Mouse (Mus musculus) urinary bladder, adult 18-20 months (tissue): ENCODE data around the gene BC051019.

Source experiments
- DNase-seq, 2 experiments: peaks; one replicate each; pipeline ENCODE4 v3.0.0; 2022; ENCODE audit warnings: low spot score in 2 of 2, mixed read lengths in 2 of 2

Gene BC051019

GRCm38 (mm10) chr7:109708961-109709382 is 14.7 kb downstream of the BC051019 start:
- no peak for DNase-seq

GRCm38 (mm10) chr7:109707023-109707785 is 16.4 kb downstream of the BC051019 start:
- DNase-seq = no peak

GRCm38 (mm10) chr7:109704461-109704860 is 19.2 kb downstream of the BC051019 start:
- DNase-seq = no peak

- no peak for DNase-seq
Observed at GRCm38 (mm10) chr7:109704016-109704377, 19.7 kb downstream of the BC051019 start.

GRCm38 (mm10) chr7:109703190-109704015 is 20.2 kb downstream of the BC051019 start, which contains the start of the genes St5 and Akip1:
St5 (minus strand) TSS chr7:109703605.
Akip1 (plus strand) TSS chr7:109703690.
- DNase-seq = peak; percentile 94 to 97

- no peak for DNase-seq
Observed at GRCm38 (mm10) chr7:109702721-109703120, 20.9 kb downstream of the BC051019 start.

GRCm38 (mm10) chr7:109700213-109700612 is 23.4 kb downstream of the BC051019 start:
- DNase-seq = no peak

- no peak for DNase-seq
Observed at GRCm38 (mm10) chr7:109695339-109695726, 28.3 kb downstream of the BC051019 start.

- DNase-seq = no peak
Observed at GRCm38 (mm10) chr7:109694576-109695338, 28.9 kb downstream of the BC051019 start.

- no peak for DNase-seq
Observed at GRCm38 (mm10) chr7:109690961-109691360, 32.7 kb downstream of the BC051019 start.

- no peak for DNase-seq
Observed at GRCm38 (mm10) chr7:109690101-109690500, 33.5 kb downstream of the BC051019 start.

GRCm38 (mm10) chr7:109686585-109687128 is 37.0 kb downstream of the BC051019 start:
- DNase-seq = peak in 1 of 2 experiments; percentile 11

GRCm38 (mm10) chr7:109680879-109681278 is 42.8 kb downstream of the BC051019 start:
- no peak for DNase-seq

GRCm38 (mm10) chr7:109680284-109680683 is 43.4 kb downstream of the BC051019 start:
- DNase-seq = no peak

- DNase-seq = no peak
Observed at GRCm38 (mm10) chr7:109674944-109675628, 48.6 kb downstream of the BC051019 start.

- peak; percentile 50 to 58 for DNase-seq
Observed at GRCm38 (mm10) chr7:109671581-109672471, 51.8 kb downstream of the BC051019 start.

GRCm38 (mm10) chr7:109669426-109670170 is 54.1 kb downstream of the BC051019 start:
- DNase-seq = no peak

GRCm38 (mm10) chr7:109666664-109667063 is 57.0 kb downstream of the BC051019 start:
- no peak for DNase-seq

- no peak for DNase-seq
Observed at GRCm38 (mm10) chr7:109662626-109663025, 61.0 kb downstream of the BC051019 start.
